Mouse (Mus musculus) spleen, embryonic (tissue): ENCODE measurements at regions not wholly inside any gene's neighbourhood (a gene's known extent, or its start where the extent isn't known, plus 50 kb on each side); places are given as distances from the start of the nearest gene placed in this dataset.

Source experiments
- CTCF ChIA-PET: fragments of 350-600 bp; sonication (Branson Sonifier 250); formaldehyde crosslinking; loops from one replicate; lab custom pipeline; 2022; lab: Charles Lee

DNA sequence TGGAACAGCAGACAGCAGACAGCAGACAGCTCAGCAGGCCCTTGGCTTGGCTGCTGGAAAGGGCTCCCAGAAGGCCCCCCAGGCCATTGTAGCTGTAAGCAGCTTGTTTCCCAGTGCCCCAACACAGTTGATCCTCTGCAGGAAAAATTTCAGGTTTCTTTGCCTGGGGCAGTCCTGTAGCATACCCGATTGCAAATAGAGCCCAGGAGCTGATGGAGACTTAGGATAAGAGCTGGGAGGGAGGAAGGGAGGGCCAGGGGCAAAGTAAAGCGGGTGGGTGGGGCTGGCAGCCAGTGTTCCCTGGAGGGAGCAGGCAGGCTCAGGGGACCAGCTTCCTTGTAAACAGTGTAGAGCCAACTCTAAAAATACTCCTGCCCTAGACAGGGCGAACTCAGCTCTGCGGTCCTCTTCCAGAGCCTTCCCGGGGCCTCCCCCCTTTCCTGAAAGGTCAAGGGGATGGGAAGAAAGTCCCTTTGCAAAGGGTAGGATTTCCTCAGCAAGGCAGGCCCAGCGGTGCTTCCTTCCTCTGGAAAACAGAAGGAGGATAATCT lies 101.8 kb upstream of the Jun start:
- CTCF ChIA-PET: no interaction called here

DNA sequence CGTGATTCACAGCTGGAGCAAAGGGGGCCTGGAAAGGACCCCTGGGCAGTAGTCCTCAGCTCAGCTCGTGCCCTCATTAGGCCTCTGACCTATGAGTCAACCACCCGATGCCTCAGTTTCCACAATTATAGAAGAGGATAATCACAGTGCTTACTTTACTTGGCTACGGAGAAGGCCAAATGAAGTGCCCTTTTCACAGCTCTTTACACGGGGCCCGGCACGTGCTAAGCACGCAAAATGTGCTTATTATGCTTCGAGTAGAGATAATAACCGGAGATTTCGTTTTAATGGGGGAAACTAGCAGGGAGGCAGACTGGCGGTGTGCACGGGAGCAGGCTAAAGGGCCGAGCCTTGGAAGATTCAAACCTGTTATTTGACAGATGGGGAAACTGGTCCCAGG lies 102.4 kb upstream of the Jun start:
- CTCF ChIA-PET: no interaction called here

DNA sequence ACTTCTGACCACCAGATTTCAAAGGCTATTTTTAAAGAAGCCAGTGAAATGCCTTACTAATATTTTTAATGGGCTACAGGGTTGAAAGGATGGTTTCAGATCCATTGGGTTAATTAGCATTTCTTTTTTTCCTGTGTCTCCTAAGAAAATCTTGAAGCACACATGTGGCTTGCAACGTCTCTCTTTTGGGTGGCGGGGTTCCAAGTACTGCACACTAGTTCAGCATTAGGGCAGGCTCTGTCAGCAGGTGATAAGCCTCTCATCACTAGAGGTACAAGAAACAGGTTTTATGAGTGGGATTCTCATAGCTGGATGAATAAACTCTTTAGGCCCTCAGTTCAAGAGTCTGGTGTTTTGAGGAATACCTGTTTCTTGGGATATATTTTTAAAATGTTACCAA lies 103.2 kb upstream of the Jun start:
- CTCF ChIA-PET: no interaction called here

DNA sequence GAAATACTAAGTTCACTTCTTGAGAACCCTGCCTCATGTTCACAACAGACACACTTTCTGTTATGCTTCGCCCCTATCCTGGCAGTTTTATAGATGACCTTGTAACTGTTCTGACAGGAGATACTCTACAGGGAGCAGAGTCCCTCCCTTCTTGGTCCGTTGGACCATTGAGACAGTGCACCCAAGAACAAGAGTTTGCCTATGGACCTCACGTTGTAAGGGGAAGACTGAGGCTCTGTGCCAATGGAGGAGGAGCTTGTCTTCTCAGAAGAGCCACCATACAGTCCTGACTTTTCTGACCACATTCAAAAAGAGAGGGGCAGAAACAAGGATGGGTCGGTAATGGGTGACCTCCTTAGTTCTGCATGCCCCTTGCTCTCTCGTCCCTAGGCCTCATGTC lies 103.8 kb upstream of the Jun start:
- CTCF ChIA-PET: no interaction called here

DNA sequence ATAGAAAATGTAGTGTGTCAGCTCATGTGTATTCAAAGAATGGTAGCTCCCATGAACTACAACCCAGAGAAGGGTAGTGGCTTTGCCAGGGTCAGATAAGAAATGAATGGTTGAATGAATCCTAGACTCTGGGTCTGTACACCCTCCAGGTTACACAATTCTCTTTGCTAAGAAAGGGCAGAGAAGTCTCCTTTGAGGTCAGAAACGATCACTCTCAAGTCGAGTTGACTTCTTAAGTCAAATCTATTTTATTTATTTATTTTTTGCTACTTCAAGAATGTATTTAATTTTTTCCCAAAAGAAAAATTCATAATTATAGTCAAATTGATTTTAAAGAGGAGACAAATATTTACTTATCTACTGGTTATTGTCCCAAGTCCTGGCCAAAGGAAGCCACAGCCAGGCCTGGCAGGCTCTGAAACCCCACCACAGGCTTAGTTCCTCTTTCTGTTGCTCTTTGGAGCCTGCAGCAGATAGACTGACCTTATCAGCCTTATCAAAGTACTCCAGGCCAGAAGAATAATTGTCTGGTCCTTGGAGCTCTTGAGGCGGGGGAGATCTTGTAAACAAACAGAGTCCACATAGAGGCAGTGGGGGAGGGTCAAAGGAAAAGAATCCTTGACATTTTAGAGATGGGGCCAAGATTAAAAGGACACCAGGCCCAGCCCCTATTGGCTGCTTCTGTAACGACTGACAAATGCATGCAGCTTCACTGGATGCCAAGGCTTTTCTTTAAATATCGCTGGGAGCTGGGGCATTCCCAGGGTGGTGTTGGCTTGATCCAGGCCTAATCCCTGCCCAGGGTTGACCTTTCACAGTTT lies 104.6 kb upstream of the Jun start:
- CTCF ChIA-PET: interaction anchor here (0.6 kb wide), 1 partner anchor 95 kb away, joined by 3 read pairs; no protein-coding TSS in a partner anchor

DNA sequence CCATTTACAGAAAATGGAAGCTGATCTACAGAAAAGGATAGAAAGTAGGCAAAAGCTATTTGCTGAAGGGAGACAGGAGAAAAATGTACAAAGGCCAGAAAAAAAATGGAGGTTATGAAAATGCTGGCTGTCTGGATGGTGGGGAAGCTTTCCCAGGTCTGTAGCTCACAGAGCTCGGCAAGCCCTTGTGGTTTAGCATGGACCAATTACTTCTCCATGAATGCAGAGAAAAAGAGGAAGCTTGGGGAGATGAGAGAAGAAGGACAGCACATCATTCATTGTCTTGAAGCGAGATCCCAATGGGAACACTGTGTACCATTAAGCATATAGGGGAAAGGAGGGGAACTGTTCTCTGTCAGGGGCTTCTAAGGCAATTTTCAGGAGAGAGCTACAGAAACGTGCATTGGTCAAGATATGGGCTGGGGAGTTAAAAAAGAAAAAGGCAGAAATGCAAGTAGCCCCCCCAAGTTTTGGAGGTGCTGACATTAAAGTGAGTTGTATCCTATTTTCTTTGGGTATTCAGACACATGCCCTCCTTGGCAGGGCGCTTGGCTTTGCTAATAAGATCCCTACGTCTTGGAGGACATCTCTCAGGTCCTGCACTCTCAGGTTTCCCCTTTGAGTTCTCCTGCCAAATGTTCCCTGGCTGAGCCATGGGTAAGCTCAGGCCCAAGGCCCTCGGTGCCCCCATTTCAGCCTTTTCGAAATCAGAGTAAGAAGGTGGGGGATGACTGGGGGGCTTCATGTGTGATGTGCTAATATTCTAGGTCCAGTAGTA lies 105.8 kb upstream of the Jun start:
- CTCF ChIA-PET: interaction anchor here (0.6 kb wide), 1 partner anchor 121 kb away, joined by 5 read pairs; no protein-coding TSS in a partner anchor

DNA sequence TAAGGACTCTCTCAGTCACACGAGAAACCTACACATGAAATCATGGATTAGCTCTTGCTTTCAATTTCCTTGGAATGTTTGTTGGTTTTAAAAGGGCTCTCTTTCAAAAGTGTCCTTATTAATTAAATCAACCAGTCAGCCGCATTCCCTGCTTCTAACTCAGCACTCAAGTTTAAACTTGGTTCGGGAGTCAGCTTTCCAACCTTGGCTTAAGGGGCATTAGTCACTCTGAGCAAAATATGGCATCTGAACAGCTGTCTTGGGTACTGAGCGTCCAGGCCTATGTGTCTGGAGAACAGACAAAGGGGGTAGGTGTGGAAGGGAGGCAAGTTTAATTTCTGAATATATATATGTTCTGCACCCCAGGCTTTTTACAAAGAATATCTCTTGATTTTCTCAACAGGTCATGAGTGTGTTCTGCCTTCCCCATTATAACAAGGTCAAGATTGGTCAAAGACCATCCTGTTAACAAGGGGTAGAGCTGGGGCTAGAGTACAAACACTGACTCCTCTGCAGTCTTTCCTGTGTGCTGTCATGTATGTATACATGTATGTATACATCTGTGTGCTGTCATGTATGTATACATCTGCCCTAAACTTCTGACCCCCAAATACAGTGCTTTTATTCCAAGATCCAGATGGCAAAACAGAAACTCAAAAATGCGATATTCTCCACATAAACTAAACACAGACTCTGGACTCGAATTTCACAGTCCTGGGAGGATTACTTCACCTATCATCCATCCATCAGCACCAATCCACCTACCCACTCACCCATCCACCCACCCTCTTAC lies 106.8 kb upstream of the Jun start:
- CTCF ChIA-PET: no interaction called here

DNA sequence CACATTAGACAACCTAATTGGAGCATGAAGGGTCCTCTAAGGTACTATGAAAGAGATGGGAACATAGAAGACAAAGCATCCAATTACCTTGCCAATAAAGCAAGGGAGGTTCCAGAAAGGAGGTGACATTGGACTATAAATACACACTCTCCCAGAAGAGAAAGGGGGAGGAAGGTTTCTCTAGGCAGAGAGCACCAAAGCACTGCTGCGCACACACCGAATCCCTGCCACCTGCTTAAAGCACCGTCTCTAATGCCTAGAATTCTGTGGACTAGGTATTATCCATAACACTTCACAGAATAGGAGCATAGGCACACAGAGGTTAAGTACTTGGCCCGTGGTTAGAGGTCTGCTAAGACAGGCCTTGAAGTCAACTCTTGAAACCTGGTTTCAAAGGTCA lies 107.8 kb upstream of the Jun start:
- CTCF ChIA-PET: no interaction called here

DNA sequence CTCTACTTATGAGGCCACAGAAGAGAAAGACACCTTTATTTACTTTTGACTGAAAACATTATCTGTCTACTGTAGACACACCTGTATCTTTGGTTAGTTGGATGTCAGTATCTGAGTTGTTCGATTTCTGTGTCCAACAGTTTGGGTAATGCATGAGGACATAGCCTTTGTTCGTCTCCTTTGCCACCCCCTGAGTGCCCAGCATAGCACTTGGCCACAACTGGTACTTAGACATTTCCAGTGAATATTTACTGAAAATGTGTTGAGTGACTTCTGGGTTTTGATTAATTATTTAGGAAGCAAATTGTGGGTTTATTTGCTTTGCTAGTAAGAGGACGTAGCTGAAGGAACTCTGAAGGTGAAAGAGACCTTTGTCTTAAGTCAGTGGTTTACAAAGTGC lies 108.4 kb upstream of the Jun start:
- CTCF ChIA-PET: no interaction called here

DNA sequence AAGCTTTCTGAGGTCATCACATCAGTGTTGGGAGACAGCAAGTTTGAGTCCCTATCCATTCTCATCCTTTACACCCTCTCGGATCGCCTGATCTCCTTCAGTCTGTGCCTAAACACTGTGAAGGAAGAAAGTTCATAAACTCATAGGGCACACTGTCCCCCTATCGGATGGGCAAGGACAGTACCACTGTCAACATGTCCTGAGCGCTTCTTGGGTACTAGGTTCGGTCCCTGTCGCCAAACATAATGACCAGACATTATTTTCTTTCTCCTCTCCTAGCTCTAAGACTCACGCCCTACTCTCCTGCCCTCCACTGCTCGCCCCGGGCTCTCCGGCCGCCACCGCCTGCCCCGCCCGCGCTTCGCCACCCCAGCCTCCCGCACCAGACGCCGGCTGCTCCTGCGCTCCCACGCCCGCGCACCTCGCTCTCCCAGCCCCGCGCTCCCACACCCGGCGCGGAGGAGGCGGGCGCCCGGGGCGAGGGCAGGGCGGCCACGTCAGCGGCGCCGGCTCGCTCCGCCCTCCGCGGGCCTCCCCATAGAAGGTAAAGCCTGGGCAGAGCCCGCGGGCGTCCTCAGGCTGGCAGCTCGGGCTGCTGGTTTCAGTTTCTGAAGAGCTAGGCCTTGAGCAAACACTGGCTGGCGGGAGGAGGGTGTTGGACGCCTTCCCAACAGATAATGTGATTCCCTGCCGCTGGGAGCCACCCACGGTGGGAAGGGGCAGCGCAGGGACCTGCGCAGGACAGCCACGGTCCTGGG lies 109.1 kb upstream of the Jun start:
- CTCF ChIA-PET: no interaction called here

DNA sequence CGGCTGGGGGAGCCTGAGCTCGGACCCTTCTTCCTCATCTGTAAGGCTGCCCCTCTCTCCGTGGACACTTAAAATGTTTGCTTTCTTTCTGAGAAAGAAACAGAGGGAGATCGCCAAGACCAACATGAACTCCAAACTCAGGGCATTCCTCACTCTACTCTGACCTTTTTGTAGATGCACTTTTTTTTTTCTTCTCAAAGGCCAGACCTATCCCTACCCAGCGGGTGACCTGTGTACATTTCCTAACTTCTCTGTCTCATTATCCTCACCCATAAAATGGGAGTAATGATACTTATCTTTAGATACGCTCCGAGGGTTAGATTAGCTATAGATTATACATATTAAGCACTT lies 109.6 kb upstream of the Jun start:
- CTCF ChIA-PET: no interaction called here

DNA sequence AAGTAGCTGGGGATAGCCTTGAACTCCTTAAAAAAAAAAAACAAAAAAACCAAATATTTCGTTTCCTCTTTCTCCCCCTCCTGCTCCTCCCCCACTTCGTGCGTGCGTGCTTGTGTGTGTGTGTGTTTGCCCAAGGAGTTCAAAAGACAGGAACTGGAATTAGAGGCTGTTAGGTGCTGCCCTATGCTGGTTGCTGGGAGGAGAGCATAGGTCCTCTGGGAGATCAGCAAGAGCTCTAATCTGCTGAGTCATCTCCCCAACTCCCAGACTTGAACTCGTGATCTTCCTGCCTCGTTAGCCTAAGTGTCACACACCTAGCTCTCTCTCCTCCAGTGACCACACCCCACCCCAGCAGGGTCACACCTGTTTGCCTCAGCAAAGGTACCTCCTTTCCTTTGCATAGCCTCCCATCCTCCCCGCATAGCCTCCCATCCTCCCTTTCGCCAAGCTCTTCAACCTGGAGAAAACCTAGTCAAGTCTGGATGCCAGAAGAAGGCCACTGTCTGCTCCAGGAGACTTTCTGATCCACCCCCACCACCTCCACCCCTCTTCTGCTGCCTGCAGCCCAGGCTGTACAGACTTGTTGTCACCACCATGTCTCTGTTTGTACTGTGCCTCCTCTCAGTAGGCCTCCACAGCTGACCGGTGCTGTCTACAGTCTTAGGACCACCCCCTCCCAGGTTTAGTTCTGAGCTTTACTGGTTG lies 110.5 kb upstream of the Jun start:
- CTCF ChIA-PET: no interaction called here

DNA sequence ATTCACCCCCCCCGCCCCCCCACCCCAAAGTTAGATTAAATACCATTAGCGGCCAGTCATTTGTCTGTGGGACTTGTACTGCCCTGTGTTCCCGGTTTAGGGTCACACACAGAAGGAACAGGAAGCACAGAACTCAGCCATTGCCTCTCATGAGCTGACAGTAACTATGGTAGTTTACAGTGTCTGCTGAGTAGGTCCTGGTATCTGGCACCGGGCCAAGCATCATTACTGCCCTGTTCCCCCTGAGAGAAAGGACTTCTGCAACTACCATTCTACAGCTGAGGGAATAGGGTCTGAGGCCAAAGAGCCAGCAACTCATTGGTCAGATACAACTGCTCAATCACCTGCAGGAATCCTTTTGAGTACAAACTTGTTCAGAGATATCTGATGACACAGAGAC lies 111.4 kb upstream of the Jun start:
- CTCF ChIA-PET: no interaction called here

DNA sequence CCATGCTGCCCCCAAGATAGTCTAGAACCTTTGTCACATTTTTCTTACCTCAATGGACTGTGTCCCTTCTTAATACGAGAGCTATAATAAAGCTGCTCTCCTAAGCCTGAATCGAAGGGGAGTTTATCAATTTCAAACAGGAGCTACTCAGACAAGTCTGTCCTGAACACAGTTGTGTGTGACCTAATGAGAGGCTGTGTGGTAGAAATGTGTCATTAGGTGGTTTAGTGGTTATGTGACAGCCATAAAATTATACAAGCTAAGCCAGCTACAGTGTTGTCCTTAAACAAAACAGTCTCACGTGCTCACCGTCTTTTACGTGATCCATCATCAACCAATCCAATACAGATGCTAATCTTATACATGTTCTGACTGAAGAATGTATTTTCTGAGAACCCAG lies 114.5 kb upstream of the Jun start:
- CTCF ChIA-PET: interaction anchor here (0.8 to 1.1 kb wide), 2 partner anchors 192 to 927 kb away, joined by 4 read pairs; no protein-coding TSS in a partner anchor

DNA sequence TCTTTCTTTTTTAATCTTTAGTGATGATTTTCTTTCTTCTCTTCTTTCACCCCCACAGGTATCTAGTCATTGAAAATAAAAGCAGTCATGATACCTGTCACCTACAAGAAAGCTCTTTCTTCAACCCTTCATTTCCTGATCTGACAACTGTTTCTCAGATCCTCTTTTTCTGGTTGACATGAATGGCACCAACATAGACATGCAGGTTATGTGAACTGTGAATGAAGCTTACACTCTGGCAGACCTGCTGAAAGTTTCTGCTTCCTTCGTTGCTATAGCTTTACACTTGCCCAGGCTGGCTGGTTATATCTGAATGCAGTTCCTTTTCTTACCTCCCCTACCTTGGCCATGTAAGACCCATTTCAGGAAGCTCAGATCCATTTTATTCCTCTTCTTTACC lies 115.2 kb upstream of the Jun start:
- CTCF ChIA-PET: interaction anchor here (1.1 kb wide), 1 partner anchor 192 kb away, joined by 4 read pairs; no protein-coding TSS in a partner anchor

DNA sequence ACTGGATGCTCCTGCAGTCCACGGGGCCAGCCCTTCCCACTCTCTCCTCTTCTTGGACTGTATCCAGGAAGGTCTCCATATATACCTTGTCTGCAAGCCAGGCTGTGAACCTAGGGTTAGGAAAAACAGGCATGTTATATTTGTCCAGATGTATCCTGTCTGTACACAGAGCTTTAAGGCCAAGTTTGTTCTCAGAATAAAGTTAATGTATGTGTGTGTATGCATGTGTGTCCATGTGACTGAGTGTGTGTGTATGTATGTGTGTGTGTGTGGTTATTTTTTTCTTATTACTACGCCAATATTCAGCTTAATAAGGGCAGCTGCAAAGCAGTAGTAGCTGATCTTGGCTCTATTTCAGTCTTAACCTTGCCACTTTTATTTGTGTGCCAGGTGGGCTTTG lies 117.7 kb upstream of the Jun start:
- CTCF ChIA-PET: no interaction called here

DNA sequence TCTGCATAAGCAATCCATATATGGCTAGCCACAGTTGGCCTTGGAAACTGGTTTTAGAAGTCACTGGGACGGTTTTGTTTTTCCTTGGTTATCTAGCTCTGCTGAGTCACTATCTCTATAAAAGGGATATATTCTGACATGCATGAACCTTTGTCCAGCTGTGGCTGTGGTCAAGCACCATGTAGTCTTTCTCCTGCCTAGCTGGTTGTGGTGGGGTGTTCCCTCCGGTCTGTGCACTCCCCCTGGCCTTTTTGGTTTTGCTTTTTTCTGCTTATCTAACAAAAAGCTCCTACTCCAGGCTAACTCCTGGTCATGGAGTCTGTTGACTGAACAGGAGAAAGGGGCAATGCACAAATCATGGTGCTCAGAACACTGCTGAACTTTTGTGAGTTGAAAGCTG lies 125.7 kb upstream of the Jun start:
- CTCF ChIA-PET: interaction anchor here (0.6 kb wide), 1 partner anchor 33 kb away, joined by 4 read pairs; no protein-coding TSS in a partner anchor

DNA sequence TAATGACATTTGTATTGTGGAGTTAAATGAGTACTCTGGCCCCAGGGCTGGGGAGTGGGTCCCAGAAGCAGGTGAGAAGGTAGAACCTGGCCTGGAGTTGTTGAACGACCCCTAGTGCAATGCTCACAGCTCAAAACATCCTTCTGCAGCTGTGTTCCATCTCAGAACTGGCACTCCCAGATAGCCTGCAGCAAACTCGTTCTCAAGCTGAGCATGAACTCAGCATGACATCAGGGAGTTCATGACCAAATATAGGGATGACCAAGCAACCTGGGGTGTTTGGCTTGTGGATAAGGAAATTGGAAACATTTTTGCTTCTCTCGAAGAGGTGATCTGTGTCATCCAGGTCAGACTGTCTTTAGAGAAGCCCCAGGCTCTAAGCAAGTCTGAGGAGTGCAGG lies 126.4 kb upstream of the Jun start:
- CTCF ChIA-PET: interaction anchor here (0.6 kb wide), 1 partner anchor 33 kb away, joined by 4 read pairs; no protein-coding TSS in a partner anchor

DNA sequence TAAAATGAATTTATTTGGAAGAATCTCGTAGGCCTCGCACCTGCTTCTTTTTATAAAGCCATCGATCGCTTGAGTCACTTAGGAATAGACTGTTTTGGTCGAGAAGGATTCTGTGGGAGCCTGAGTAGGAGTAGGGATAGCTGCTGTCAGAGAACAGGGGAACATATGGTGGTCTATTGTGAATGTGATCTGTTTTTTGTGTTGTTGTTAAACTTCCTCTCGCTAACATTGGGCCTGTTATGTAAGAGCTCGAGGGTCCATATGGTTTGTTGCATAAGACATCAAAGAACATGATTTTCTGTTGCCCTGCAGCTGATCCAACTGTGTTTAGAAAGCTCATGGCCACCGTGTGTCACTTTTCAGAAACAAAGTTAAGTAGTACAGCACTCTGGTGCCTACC lies 126.9 kb upstream of the Jun start:
- CTCF ChIA-PET: no interaction called here

DNA sequence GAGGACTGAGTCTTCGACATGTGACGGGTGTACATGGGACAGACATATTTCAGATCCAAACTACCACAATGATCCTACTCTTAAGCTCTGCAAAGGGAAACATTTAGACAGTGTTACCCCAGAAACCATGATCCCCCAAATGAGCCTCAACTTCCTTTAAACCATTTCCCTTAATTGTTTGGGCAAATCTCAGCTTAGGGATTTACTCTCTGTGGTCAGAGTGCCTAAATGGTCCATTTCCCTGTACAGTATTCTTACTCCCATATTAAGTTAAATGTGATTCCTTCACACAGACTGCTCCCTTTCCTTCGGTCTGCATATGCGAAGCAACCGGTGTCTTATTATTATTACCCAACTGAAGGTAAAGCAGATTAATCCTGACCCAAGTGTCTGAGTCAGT lies 128.4 kb upstream of the Jun start:
- CTCF ChIA-PET: interaction anchor here (0.5 kb wide), 1 partner anchor 22 kb away, joined by 3 read pairs; no protein-coding TSS in a partner anchor
